Mouse (Mus musculus) stomach, postnatal 0 days (tissue): ENCODE measurements around the gene Atp13a5. TPM values are rescaled to one million over a fixed set of nuclear protein-coding genes. Genes with fewer than 3 reads are reported as not detected.

Source experiments
- ATAC-seq: fragments of 200-750 bp; cut with Nextera tagmentation; 2 replicates; pipeline ENCODE4 v1.8.0; 2017; ENCODE audit not compliant: low FRiP score, low TSS enrichment
- DNase-seq: peaks from one replicate; pipeline ENCODE4 v3.0.0-alpha.2; 2016; ENCODE audit warnings: low spot score
- H3K27ac ChIP-seq: fragments of 300-500 bp; sonication (generic); replicated peaks from 2 replicates; pipeline ENCODE4 v1.5.1; 2014; ENCODE audit warnings: mild to moderate bottlenecking, control low read depth
- H3K27me3 ChIP-seq: fragments of 300-500 bp; sonication (generic); 2 replicates; pipeline ENCODE4 v1.6.1; 2014; ENCODE audit warnings: low read length; ENCODE audit not compliant: control insufficient read depth, insufficient read depth
- H3K36me3 ChIP-seq: fragments of 300-500 bp; sonication (generic); 2 replicates; pipeline ENCODE4 v1.6.1; 2014; ENCODE audit warnings: low read length, mixed read lengths; ENCODE audit not compliant: control insufficient read depth, insufficient read depth
- H3K4me1 ChIP-seq: fragments of 300-500 bp; sonication (generic); replicated peaks from 2 replicates; pipeline ENCODE4 v1.6.1; 2014; ENCODE audit warnings: antibody characterized with exemption; ENCODE audit not compliant: control insufficient read depth, insufficient read depth
- H3K4me2 ChIP-seq: fragments of 300-500 bp; sonication (generic); replicated peaks from 2 replicates; pipeline ENCODE4 v1.6.1; 2014; ENCODE audit warnings: low read depth, mild to moderate bottlenecking, control low read depth, moderate library complexity
- H3K4me3 ChIP-seq: fragments of 300-500 bp; sonication (generic); 2 replicates; pipeline ENCODE4 v1.5.1; 2014; ENCODE audit warnings: low read depth, low read length, control low read depth
- H3K9ac ChIP-seq: fragments of 300-500 bp; sonication (generic); 2 replicates; pipeline ENCODE4 v1.6.1; 2014; ENCODE audit warnings: mild to moderate bottlenecking, low read length, control low read depth, mixed read lengths
- H3K9me3 ChIP-seq: fragments of 300-500 bp; sonication (generic); 2 replicates; pipeline ENCODE4 v1.6.1; 2016; ENCODE audit warnings: low read length; ENCODE audit not compliant: control insufficient read depth
- CTCF ChIP-seq: IDR thresholded peaks from 2 replicates; pipeline ENCODE4 v1.5.1; 2016; ENCODE audit warnings: antibody characterized with exemption, low read depth, mild to moderate bottlenecking, moderate library complexity
- EP300 ChIP-seq: optimal IDR thresholded peaks from 2 replicates; pipeline ENCODE3; 2016; ENCODE audit warnings: antibody characterized with exemption
- WGBS: fragments of 180-500 bp; shearing (Covaris S2); extraction: QIAGEN DNeasy Blood & Tissue Kit; methylation state at CpG from one replicate; pipeline ENCODE4 v1.1.7; 2014; 5-methylcytosine and 5-hydroxymethylcytosine counted together
- polyA plus RNA-seq: library from polyadenylated mRNA; unstranded; fragments of >200 nt; fragmentation: Nextera tagmentation; extraction: Ambion mirVana; gene quantifications from 2 replicates; pipeline ENCODE4 v1.2.1, GENCODE M21; 2015

The Atp13a5 gene
- polyA plus RNA-seq, 1 experiment from 2014 or later, result 1.1 TPM

DNA sequence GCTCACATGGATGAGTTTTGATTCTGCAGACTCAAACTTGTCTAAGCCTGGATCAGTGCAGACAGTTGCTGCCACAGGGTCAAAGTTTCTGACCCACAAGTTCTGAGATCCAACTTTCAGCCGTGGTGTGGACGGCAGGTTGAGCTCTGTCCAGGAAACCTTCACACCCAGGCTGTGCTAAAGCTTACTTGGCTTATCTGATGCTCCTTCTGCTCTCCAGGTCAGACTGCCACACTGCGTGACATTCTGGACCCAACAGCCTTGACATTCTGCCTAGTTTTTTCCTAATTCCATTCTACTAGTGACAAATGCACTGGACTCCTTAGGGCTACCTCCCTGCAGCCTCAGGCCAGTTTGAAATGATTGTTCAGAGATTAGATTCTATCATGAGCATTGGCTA lies 63.1 kb downstream of the Atp13a5 start:
- Histone ChIP-seq H3K4me2 (no peak overlapping the region), H3K27me3 (no peaks in the 10 kb centered on the region), H3K4me1 (no peaks in the 10 kb centered on the region), H3K27ac (no peak overlapping the region), H3K4me3 (no peak overlapping the region), H3K9ac (no peak overlapping the region), H3K36me3 (no peaks in the 10 kb centered on the region), H3K9me3 (no peaks in the 10 kb centered on the region)
- DNase-seq, result no peak
- no peak for ATAC-seq
- TF ChIP-seq CTCF (no peak), EP300 (no peak)
- 55% methylated on average over 3 of the region's 3 CpGs for WGBS

GRCm38 (mm10) chr16:29314991-29315390 lies 63.5 kb downstream of the Atp13a5 start:
- H3K4me1 ChIP-seq, result no peaks in the 10 kb centered on the region
- DNase-seq (no peak), ATAC-seq (no peak)
- no peak overlapping the region for H3K4me3 ChIP-seq
- H3K9me3 ChIP-seq, result no peaks in the 10 kb centered on the region
- no peak for TF ChIP-seq CTCF
- TF ChIP-seq EP300, result no peak
- no peak overlapping the region for H3K4me2 ChIP-seq
- 67% methylated on average over 3 of the region's 3 CpGs for WGBS
- no peaks in the 10 kb centered on the region for H3K27me3 ChIP-seq
- H3K36me3 ChIP-seq, result no peaks in the 10 kb centered on the region
- no peak overlapping the region for H3K27ac ChIP-seq
- H3K9ac ChIP-seq, result no peak overlapping the region

- H3K36me3 ChIP-seq, result no peaks in the 10 kb centered on the region
- 80% methylated on average over 9 of the region's 9 CpGs for WGBS
- TF ChIP-seq CTCF (no peak), EP300 (no peak)
- no peaks in the 10 kb centered on the region for H3K27me3 ChIP-seq
- no peak for DNase-seq
- no peak overlapping the region for H3K9ac ChIP-seq
- no peak overlapping the region for H3K27ac ChIP-seq
- H3K4me1 ChIP-seq, result no peaks in the 10 kb centered on the region
- no peak overlapping the region for H3K4me3 ChIP-seq
- no peak overlapping the region for H3K4me2 ChIP-seq
- no peak for ATAC-seq
- no peaks in the 10 kb centered on the region for H3K9me3 ChIP-seq
Observed at GRCm38 (mm10) chr16:29297555-29298021, 80.9 kb downstream of the Atp13a5 start.

DNA sequence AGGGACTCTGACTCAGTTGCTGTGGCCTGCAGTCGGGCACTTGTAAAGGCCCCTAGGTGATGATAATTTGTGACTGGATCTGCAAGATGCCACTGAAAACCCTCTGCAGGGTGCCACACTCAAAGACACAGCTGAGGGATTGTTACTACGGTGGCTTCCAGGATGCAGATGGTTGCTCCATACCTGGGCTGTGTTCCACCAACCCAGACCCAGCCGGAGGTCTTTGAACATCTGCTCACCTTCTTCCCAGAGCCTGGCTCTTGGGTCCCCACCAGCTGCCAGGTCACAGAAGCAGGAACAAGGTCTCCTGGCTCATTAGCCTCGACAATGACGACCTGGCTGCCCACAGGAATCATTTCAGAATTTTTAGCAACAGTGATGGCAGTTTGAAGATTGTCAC lies 97.8 kb downstream of the Atp13a5 start:
- Histone ChIP-seq H3K4me2 (no peak overlapping the region), H3K9me3 (no peaks in the 10 kb centered on the region), H3K36me3 (no peaks in the 10 kb centered on the region), H3K4me3 (no peak overlapping the region), H3K9ac (no peak overlapping the region), H3K27ac (no peak overlapping the region), H3K4me1 (no peaks in the 10 kb centered on the region), H3K27me3 (no peaks in the 10 kb centered on the region)
- no peak for DNase-seq
- ATAC-seq, result no peak
- 78% methylated on average over 5 of the region's 5 CpGs for WGBS
- TF ChIP-seq CTCF, result no peak
- no peak for TF ChIP-seq EP300

DNA sequence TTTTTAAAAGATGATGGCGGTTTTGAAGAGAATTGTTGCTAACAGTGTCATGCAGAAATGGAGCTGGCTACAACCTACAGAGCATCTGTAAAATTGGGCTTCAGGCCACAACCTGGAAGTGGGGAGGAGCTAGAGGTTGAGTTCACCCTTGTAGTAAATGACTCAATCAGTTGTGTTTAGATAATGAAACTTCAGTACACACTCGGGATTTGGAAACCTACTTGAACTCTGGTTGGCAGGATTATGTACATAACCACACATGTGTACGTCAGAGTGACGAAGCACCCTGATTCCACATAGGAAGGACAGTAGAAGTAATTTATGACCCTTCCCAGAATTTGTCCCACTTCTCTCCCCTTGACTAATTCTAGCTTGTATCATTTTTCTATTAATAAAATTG lies 124.2 kb downstream of the Atp13a5 start:
- Histone ChIP-seq H3K9ac (no peak overlapping the region), H3K9me3 (no peaks in the 10 kb centered on the region), H3K27me3 (no peaks in the 10 kb centered on the region), H3K36me3 (no peaks in the 10 kb centered on the region), H3K27ac (no peak overlapping the region), H3K4me2 (no peak overlapping the region), H3K4me1 (no peaks in the 10 kb centered on the region), H3K4me3 (no peak overlapping the region)
- ATAC-seq (no peak), DNase-seq (no peak)
- TF ChIP-seq EP300, result no peak
- no peak for TF ChIP-seq CTCF
- WGBS, result 47% methylated on average over 4 of the region's 4 CpGs

- TF ChIP-seq CTCF (no peak), EP300 (no peak)
- no peak overlapping the region for H3K4me3 ChIP-seq
- DNase-seq, result no peak
- H3K9me3 ChIP-seq, result no peaks in the 10 kb centered on the region
- WGBS, result 84% methylated on average over 5 of the region's 5 CpGs
- H3K27ac ChIP-seq, result no peak overlapping the region
- no peaks in the 10 kb centered on the region for H3K36me3 ChIP-seq
- H3K9ac ChIP-seq, result no peak overlapping the region
- H3K4me1 ChIP-seq, result no peaks in the 10 kb centered on the region
- no peak overlapping the region for H3K4me2 ChIP-seq
- H3K27me3 ChIP-seq, result no peaks in the 10 kb centered on the region
- ATAC-seq, result no peak
Observed at GRCm38 (mm10) chr16:29235951-29236350, 142.6 kb downstream of the Atp13a5 start.
